Mouse (Mus musculus): Measurements from ENCODE around the gene Trpm3. TPM values are rescaled to one million over a fixed set of nuclear protein-coding genes. Genes with fewer than 3 reads are reported as not detected.

Trpm3 gene
- 0.09 TPM in 1 of 2 replicates, not detected in the other for polyA plus RNA-seq (2012; ENCODE audit: low replicate concordance)

DNA sequence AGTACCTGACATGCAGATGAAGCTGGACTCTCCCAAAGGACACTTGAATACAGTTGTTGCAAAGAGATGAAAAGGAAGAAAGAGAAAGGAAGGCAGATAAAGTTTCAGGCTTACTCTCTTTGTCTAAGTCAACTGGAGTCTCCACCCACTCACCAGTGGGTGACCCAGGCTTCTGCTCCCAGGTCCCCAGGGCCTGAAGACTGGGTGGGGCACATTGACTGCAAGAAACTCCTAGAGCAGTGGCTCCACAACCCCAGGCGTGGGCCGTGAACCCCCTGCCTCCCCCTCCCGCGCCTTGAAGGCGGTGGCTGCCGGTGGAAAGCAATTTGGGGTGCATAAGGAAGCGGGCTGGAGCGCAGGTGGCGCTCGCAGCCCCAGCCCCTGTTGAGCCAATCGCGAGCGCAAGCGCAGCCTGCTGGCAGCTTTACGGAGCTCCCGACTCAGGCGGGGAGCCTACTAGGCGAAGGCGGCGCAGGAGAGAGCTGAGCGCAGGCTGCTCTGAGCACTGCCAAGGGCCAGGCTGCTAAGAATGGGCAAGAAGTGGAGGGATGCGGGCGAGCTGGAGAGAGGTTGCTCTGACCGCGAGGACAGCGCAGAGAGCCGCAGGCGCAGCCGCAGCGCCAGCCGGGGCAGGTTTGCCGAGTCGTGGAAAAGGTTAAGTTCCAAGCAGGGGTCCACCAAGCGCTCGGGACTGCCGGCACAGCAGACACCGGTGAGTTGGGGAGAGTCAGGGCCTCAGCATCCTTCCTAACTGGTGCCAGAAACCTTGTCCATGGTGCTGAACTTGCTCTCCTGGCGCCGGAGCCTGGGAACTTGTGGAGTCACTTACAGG, at the start of gene Trpm3:
TSS of gene Trpm3 (plus strand) at position 457 of the 832 bp plus-strand sequence.

